In genomic region chr12:105432807-105433206, GRCm38 (mm10) we compare ENCODE assay signal across 26 mouse cellular contexts. TPM values are rescaled to one million over a fixed set of nuclear protein-coding genes. Genes with fewer than 3 reads are reported as not detected.
DNase-seq lines count a peak whose midpoint lies in the region; ATAC-seq and TF ChIP-seq lines count a peak whose summit lies in the region.
"Had no signal": no experiment of that assay in that cellular context is flagged by ENCODE, and none has a peak within 500 bp of the region (broad histone marks: within the 10 kb centered on the region; RNA-seq: fewer than 3 reads in every experiment).

No protein-coding gene starts in this region.

- ATAC-seq in kidney, embryonic 15.5 days (replicated peaks; ENCODE audit: low FRiP score) = 0 out of 2 replicates have a peak, but pooled peaks have one; percentile 31
- peak; percentile 41; the same call in 1 of the 2 replicates for ATAC-seq in liver, postnatal 0 days
- ATAC-seq: CD4-positive, CD25-positive, alpha-beta regulatory T cell, adult 4 months; forebrain, embryonic 13.5 days; forebrain, embryonic 16.5 days had no signal

- no peak overlapping the region for H3K27ac ChIP-seq in kidney, embryonic 15.5 days
- no peak overlapping the region for H3K27ac ChIP-seq in liver, postnatal 0 days (ENCODE audit: low read depth)
- H3K27ac ChIP-seq: forebrain, embryonic 10.5 days; forebrain, embryonic 13.5 days; heart, adult 2 months; heart, embryonic 10.5 days; heart, embryonic 13.5 days; hindbrain, embryonic 14.5 days had no signal

- H3K9me3 ChIP-seq in kidney, embryonic 15.5 days (replicated peaks) = no peaks in the 10 kb centered on the region
- no peaks in the 10 kb centered on the region for H3K9me3 ChIP-seq in liver, postnatal 0 days (ENCODE audit: low read length)
- H3K9me3 ChIP-seq: forebrain, embryonic 10.5 days; forebrain, embryonic 13.5 days; heart, embryonic 10.5 days; heart, embryonic 13.5 days had no signal

- H3K36me3 ChIP-seq in kidney, embryonic 15.5 days = no peaks in the 10 kb centered on the region
- H3K36me3 ChIP-seq in liver, postnatal 0 days (replicated peaks; ENCODE audit: insufficient read depth, low read length) = no peaks in the 10 kb centered on the region
- H3K36me3 ChIP-seq: forebrain, embryonic 10.5 days; heart, embryonic 10.5 days; heart, embryonic 13.5 days had no signal

- H3K4me1 ChIP-seq in kidney, embryonic 15.5 days = peaks cover 5% of the 10 kb centered on the region; the same call in 1 of the 2 replicates
- no peaks in the 10 kb centered on the region for H3K4me1 ChIP-seq in liver, postnatal 0 days (ENCODE audit: insufficient read depth)
- H3K4me1 ChIP-seq: forebrain, embryonic 10.5 days; forebrain, embryonic 13.5 days; heart, embryonic 10.5 days; heart, embryonic 13.5 days had no signal

- 35% methylated on average over 3 of the region's 3 CpGs for WGBS in kidney, embryonic 15.5 days
- WGBS in liver, postnatal 0 days (ENCODE audit: insufficient replicate concordance) = 50% methylated on average over 3 of the region's 3 CpGs

- TF ChIP-seq EP300 in liver, postnatal 0 days (IDR thresholded peaks at IDR 0.05; ENCODE audit: low read depth) = no peak

- no peak overlapping the region for H3K4me3 ChIP-seq in kidney, embryonic 15.5 days (replicated peaks)
- H3K4me3 ChIP-seq in liver, postnatal 0 days (ENCODE audit: low read depth, low read length) = no peak overlapping the region
- H3K4me3 ChIP-seq: forebrain, embryonic 10.5 days; forebrain, embryonic 13.5 days; heart, adult 2 months; heart, embryonic 10.5 days; heart, embryonic 13.5 days had no signal

- no peak overlapping the region for H3K4me2 ChIP-seq in kidney, embryonic 15.5 days
- H3K4me2 ChIP-seq in liver, postnatal 0 days (ENCODE audit: low read depth, low read length) = no peak overlapping the region
- H3K4me2 ChIP-seq: forebrain, embryonic 13.5 days; heart, embryonic 13.5 days; hindbrain, embryonic 14.5 days had no signal

- no peak for DNase-seq in kidney, postnatal 14 days
- DNase-seq in liver, postnatal 0 days = no peak
- no peak for DNase-seq in liver
- DNase-seq in lung, postnatal 36 days = peak; percentile 9
- no peak for DNase-seq in lung, postnatal 10 days
- no peak for DNase-seq in embryo, embryonic 10.5 days (ENCODE audit: low spot score)
- DNase-seq: adrenal gland, adult 8-10 months; adrenal gland, postnatal 25 days; cerebellum, adult 11-12 months; cerebellum, adult 8-10 months; cerebellum, postnatal 10 days; cerebellum, postnatal 36 days; gastrocnemius, postnatal 10 days; gastrocnemius, postnatal 36 days; heart, adult 2 months; heart, postnatal 14 days; heart, postnatal 4 days had no signal

- H3K9ac ChIP-seq in kidney, embryonic 15.5 days = no peak overlapping the region
- no peak overlapping the region for H3K9ac ChIP-seq in liver, postnatal 0 days (replicated peaks)
- H3K9ac ChIP-seq: forebrain, embryonic 13.5 days; heart, embryonic 13.5 days; hindbrain, embryonic 14.5 days had no signal

- no peak for TF ChIP-seq CTCF in liver, postnatal 0 days (IDR thresholded peaks at IDR 0.05; ENCODE audit: low read depth)

- H3K27me3 ChIP-seq in kidney, embryonic 15.5 days = no peaks in the 10 kb centered on the region
- H3K27me3 ChIP-seq in liver, postnatal 0 days (ENCODE audit: insufficient read depth, low read length) = no peaks in the 10 kb centered on the region
- H3K27me3 ChIP-seq: forebrain, embryonic 13.5 days had no signal

RNA-seq across cellular contexts. Expression of gene D430019H16Rik, which starts 20.8 kb away (rescaled TPM):
- polyA plus RNA-seq in kidney, embryonic 15.5 days (2015; fragmentation: Nextera tagmentation; extraction: Ambion mirVana) = 1.4 and 1.7 TPM in 2 replicates
- 0.05 TPM in 2 replicates for polyA plus RNA-seq in liver, postnatal 0 days (2015; fragmentation: Nextera tagmentation; extraction: Ambion mirVana)
- polyA plus RNA-seq: C2C12 had no signal
